Mouse (Mus musculus) hindbrain, embryonic 10.5 days (tissue): ENCODE data around the gene Hbp1. TPM values are rescaled to one million over a fixed set of nuclear protein-coding genes. Genes with fewer than 3 reads are reported as not detected.
A peak's percentile ranks its signal among the peaks of the same experiment; 100 is the strongest.

Source experiments
- DNase-seq: peaks from one replicate; pipeline ENCODE4 v3.0.0-alpha.2; 2017; ENCODE audit warnings: low spot score
- H3K27ac ChIP-seq: fragments of 300-500 bp; sonication (generic); 2 replicates; pipeline ENCODE4 v1.5.1; 2016; ENCODE audit warnings: mild to moderate bottlenecking, moderate library complexity
- H3K27me3 ChIP-seq: fragments of 300-500 bp; sonication (generic); 2 replicates; pipeline ENCODE4 v1.6.1; 2016; ENCODE audit warnings: mild to moderate bottlenecking; ENCODE audit not compliant: poor library complexity, insufficient read depth, severe bottlenecking
- H3K36me3 ChIP-seq: fragments of 300-500 bp; sonication (generic); 2 replicates; pipeline ENCODE4 v1.6.1; 2016; ENCODE audit warnings: mild to moderate bottlenecking, moderate library complexity
- H3K4me1 ChIP-seq: fragments of 300-500 bp; sonication (generic); replicated peaks from 2 replicates; pipeline ENCODE4 v1.6.1; 2016; ENCODE audit warnings: mild to moderate bottlenecking
- H3K4me3 ChIP-seq: fragments of 300-500 bp; sonication (generic); 2 replicates; pipeline ENCODE4 v1.5.1; 2016; ENCODE audit warnings: mild to moderate bottlenecking, moderate library complexity
- H3K9me3 ChIP-seq: fragments of 300-500 bp; sonication (generic); 2 replicates; pipeline ENCODE4 v1.6.1; 2016; ENCODE audit warnings: mild to moderate bottlenecking, moderate library complexity
- WGBS: fragments of 180-500 bp; shearing (Covaris S2); methylation state at CpG from one replicate; pipeline ENCODE4 v1.1.7; 2016; 5-methylcytosine and 5-hydroxymethylcytosine counted together
- polyA plus RNA-seq: library from polyadenylated mRNA; unstranded; fragments of >200 nt; fragmentation: Nextera tagmentation; extraction: Ambion mirVana; gene quantifications from 2 replicates; pipeline ENCODE4 v1.2.1, GENCODE M21; 2016

Hbp1 gene
- 77.9 and 81.3 TPM in 2 replicates for polyA plus RNA-seq

DNA sequence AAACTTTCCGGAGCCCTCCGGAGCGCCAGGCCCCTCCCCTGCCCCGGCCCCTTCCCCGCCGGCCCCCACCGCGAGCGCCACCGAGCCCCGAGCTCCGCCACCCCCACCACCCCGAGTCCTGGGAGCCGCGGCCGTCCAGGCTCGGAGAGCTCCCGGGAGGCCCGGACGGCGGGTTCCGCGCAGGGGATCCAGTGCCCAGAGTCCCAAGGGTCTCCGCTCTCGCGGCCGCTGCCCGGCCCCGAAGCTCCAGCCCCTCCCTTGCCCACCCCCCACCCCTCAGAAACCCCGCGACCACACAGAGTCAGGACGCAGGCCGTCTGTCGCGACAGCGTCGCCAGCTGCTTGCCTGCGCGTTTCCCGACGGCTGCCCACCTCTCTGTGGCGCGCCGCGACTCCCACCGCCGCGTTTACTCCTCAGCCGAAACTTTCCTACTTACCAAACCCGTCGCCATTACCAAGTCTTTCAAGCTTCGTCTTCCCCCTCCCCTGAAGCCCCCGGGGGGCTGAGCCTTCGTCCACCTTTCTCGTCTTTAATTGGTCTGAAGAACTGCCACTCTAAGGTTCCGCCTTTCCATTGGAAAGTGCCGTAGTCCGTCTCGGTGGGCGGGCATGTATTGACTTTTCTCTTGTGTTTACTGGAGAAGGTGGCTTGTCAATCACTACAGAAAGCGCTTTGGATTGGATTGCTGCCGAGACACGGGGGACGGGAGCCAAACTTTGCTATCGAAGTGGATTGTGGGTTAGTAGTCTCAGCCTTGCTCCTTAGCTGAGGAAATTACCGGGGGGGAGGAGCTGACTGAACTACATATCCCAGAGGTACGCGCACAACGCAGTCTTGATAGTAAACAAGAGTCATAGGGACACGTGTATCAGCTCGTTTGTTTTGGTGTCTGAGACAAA, at the start of gene Hbp1:
Hbp1 (minus strand) TSS at position 777 of the 900 bp plus-strand sequence.
- under 1% methylated on average over 70 of the region's 71 CpGs for WGBS
- peak within 1 kb of the TSS; percentile 100 for H3K27ac ChIP-seq
- no peaks in the 10 kb centered on the region for H3K9me3 ChIP-seq
- H3K4me1 ChIP-seq: peaks cover 10% of the 10 kb centered on the region; the same call in 1 of the 2 replicates
- peak within 1 kb of the TSS; percentile 93 for H3K4me3 ChIP-seq
- H3K27me3 ChIP-seq: no peaks in the 10 kb centered on the region
- no peaks in the 10 kb centered on the region for H3K36me3 ChIP-seq
- peak; percentile 97 for DNase-seq

- H3K36me3 ChIP-seq: no peaks in the 10 kb centered on the region
- 0 out of 2 replicates have a peak, but pooled peaks cover 5% of the 10 kb centered on the region for H3K4me1 ChIP-seq
- H3K27ac ChIP-seq: no peak overlapping the region
- H3K27me3 ChIP-seq: no peaks in the 10 kb centered on the region
- WGBS: 85% methylated on average over 5 of the region's 5 CpGs
- no peaks in the 10 kb centered on the region for H3K9me3 ChIP-seq
- H3K4me3 ChIP-seq: no peak overlapping the region
- no peak for DNase-seq
Measured at GRCm38 (mm10) chr12:31998706-31999105, 48.4 kb upstream of the Hbp1 start.

GRCm38 (mm10) chr12:31997328-31997878, 47.1 kb upstream of the Hbp1 start:
- Histone ChIP-seq H3K27ac (no peak overlapping the region), H3K36me3 (no peaks in the 10 kb centered on the region), H3K27me3 (no peaks in the 10 kb centered on the region), H3K4me1 (0 out of 2 replicates have a peak, but pooled peaks cover 5% of the 10 kb centered on the region), H3K4me3 (no peak overlapping the region), H3K9me3 (no peaks in the 10 kb centered on the region)
- DNase-seq: no peak
- 78% methylated on average over 3 of the region's 3 CpGs for WGBS

GRCm38 (mm10) chr12:31996877-31997276, 46.5 kb upstream of the Hbp1 start:
- no peaks in the 10 kb centered on the region for H3K9me3 ChIP-seq
- 78% methylated on average over 5 of the region's 5 CpGs for WGBS
- H3K4me3 ChIP-seq: no peak overlapping the region
- DNase-seq: no peak
- H3K4me1 ChIP-seq: 0 out of 2 replicates have a peak, but pooled peaks cover 5% of the 10 kb centered on the region
- no peak overlapping the region for H3K27ac ChIP-seq
- no peaks in the 10 kb centered on the region for H3K36me3 ChIP-seq
- no peaks in the 10 kb centered on the region for H3K27me3 ChIP-seq

- H3K4me1 ChIP-seq: no peaks in the 10 kb centered on the region
- no peak overlapping the region for H3K4me3 ChIP-seq
- DNase-seq: no peak
- H3K36me3 ChIP-seq: no peaks in the 10 kb centered on the region
- 92% methylated on average over 4 of the region's 4 CpGs for WGBS
- no peaks in the 10 kb centered on the region; the same call in 1 of the 2 replicates for H3K9me3 ChIP-seq
- H3K27me3 ChIP-seq: no peaks in the 10 kb centered on the region
- no peak overlapping the region for H3K27ac ChIP-seq
Measured at GRCm38 (mm10) chr12:31990575-31990974, 40.2 kb upstream of the Hbp1 start.

DNA sequence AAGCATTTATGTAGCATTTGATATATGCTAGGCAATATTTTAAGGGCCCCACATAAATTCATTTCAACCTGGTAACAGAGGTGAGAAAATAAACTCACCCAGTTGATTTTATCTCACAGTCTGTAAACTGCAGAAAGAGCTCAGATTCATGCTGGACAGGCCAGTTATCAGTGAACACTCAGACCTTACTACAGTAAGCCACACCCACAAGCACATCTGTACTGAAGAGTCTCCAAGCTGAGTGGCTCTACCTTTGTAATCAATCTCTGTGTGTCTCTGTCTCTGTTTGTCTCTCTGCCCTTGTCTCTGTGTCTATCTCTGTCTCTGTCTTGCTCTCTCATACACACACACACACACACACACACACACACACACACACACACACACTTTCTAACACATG, 39.4 kb upstream of the Hbp1 start:
- Histone ChIP-seq H3K4me1 (0 out of 2 replicates have a peak, but pooled peaks cover 2% of the 10 kb centered on the region), H3K36me3 (no peaks in the 10 kb centered on the region), H3K4me3 (no peak overlapping the region), H3K27me3 (no peaks in the 10 kb centered on the region), H3K27ac (no peak overlapping the region), H3K9me3 (no peaks in the 10 kb centered on the region; the same call in 1 of the 2 replicates)
- DNase-seq: no peak

DNA sequence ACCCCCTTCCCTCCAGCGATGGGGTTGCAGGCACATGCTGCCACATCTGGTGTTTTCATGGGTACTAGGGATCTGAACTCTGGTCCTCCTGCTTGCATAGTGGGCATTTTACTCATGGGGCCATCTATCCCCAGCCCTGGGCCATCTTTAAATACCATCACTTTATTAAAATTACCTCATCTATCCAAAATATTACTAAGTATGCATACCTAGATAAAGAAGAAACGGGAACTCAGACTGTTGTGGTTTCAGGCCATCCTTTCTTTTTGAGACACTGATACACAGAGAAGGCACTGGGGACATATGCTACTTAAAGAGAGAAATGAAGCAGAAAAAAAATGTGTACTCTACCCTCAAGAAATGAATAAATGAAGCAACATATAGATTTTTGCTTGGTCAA, 36.1 kb upstream of the Hbp1 start:
- Histone ChIP-seq H3K27me3 (no peaks in the 10 kb centered on the region), H3K4me1 (0 out of 2 replicates have a peak, but pooled peaks cover 4% of the 10 kb centered on the region), H3K27ac (no peak overlapping the region), H3K4me3 (no peak overlapping the region), H3K36me3 (0 out of 2 replicates have a peak, but pooled peaks cover 2% of the 10 kb centered on the region), H3K9me3 (no peaks in the 10 kb centered on the region; the same call in 1 of the 2 replicates)
- no peak for DNase-seq
- WGBS: 93% methylated on average over 2 of the region's 2 CpGs

- DNase-seq: no peak
- Histone ChIP-seq H3K4me3 (no peak overlapping the region), H3K27me3 (no peaks in the 10 kb centered on the region), H3K9me3 (no peaks in the 10 kb centered on the region; the same call in 1 of the 2 replicates), H3K4me1 (0 out of 2 replicates have a peak, but pooled peaks cover 4% of the 10 kb centered on the region), H3K36me3 (0 out of 2 replicates have a peak, but pooled peaks cover 2% of the 10 kb centered on the region), H3K27ac (no peak overlapping the region)
- WGBS: 95% methylated on average over 6 of the region's 6 CpGs
Measured at GRCm38 (mm10) chr12:31985738-31986137, 35.4 kb upstream of the Hbp1 start.

DNA sequence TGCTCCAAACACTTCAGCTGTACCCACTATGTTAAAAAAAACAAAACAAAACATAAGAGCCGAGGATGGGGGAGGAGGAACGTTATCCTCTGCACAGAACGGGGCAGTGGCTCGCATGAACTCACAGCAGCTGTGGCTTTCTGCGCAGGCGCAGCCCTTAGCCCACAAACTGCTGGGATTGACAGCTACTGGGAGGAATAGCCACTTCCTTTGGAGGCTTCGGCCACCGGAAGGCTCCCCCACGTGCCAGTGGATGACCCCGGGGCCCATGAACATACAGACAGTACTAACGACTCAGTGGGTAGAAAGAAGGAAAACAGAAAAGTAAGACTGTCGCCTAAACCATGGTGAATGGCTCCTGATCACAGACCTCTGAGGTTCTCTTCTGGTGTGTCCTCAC, 34.3 kb upstream of the Hbp1 start:
- Histone ChIP-seq H3K9me3 (no peaks in the 10 kb centered on the region; the same call in 1 of the 2 replicates), H3K4me3 (no peak overlapping the region), H3K27me3 (no peaks in the 10 kb centered on the region), H3K27ac (no peak overlapping the region), H3K36me3 (0 out of 2 replicates have a peak, but pooled peaks cover 2% of the 10 kb centered on the region), H3K4me1 (0 out of 2 replicates have a peak, but pooled peaks cover 4% of the 10 kb centered on the region)
- WGBS: 73% methylated on average over 12 of the region's 12 CpGs
- DNase-seq: no peak

DNA sequence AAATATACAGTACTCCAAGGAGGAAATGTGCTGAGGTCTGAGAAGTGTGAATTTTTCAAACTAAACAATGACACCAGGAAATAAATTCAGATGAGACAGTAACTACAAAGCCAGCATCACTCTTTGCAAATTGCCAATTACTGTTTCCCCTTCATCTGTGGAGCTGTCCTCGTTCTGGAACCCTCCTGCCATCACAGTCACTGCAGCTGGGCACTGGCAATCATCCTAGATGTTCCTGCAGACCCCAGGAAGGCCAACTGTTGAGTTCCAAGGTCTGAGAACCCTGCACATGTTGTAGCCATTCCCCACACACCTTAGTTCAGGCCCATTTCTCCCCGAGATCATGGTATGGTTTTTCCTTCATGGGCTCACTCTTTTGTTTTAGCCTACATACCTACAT, 33.9 kb upstream of the Hbp1 start:
- Histone ChIP-seq H3K4me3 (no peak overlapping the region), H3K9me3 (no peaks in the 10 kb centered on the region; the same call in 1 of the 2 replicates), H3K36me3 (0 out of 2 replicates have a peak, but pooled peaks cover 2% of the 10 kb centered on the region), H3K4me1 (0 out of 2 replicates have a peak, but pooled peaks cover 4% of the 10 kb centered on the region), H3K27ac (no peak overlapping the region), H3K27me3 (no peaks in the 10 kb centered on the region)
- 61% methylated on average over 2 of the region's 2 CpGs for WGBS
- DNase-seq: no peak

- H3K27ac ChIP-seq: no peak overlapping the region
- H3K27me3 ChIP-seq: no peaks in the 10 kb centered on the region
- DNase-seq: no peak
- 0 out of 2 replicates have a peak, but pooled peaks cover 2% of the 10 kb centered on the region for H3K36me3 ChIP-seq
- H3K9me3 ChIP-seq: no peaks in the 10 kb centered on the region; the same call in 1 of the 2 replicates
- no peak overlapping the region for H3K4me3 ChIP-seq
- 80% methylated on average over 6 of the region's 6 CpGs for WGBS
- H3K4me1 ChIP-seq: 0 out of 2 replicates have a peak, but pooled peaks cover 4% of the 10 kb centered on the region
Measured at GRCm38 (mm10) chr12:31983769-31984168, 33.4 kb upstream of the Hbp1 start.

DNA sequence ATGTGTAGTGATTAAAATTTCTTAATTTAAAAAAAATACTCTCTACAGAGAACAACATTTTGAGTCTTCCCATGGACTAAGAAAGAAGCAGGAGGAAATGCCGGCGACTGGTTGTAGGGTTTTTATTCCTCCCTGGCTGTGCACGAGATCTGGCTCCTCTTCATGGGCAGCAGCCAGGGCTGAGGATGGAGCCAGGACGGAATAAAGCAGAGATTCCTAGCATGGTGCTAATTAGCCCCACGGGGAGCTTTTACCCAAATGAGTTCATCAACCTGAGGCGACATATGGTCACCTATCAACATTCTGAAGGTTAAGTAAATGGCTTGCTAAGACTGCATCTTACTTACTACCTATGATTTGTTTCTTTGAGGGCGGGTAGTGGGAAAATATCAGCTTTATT, 32.9 kb upstream of the Hbp1 start:
- 69% methylated on average over 7 of the region's 7 CpGs for WGBS
- H3K27me3 ChIP-seq: no peaks in the 10 kb centered on the region
- H3K4me1 ChIP-seq: 0 out of 2 replicates have a peak, but pooled peaks cover 4% of the 10 kb centered on the region
- DNase-seq: no peak
- H3K27ac ChIP-seq: no peak overlapping the region
- no peaks in the 10 kb centered on the region; the same call in 1 of the 2 replicates for H3K9me3 ChIP-seq
- no peak overlapping the region for H3K4me3 ChIP-seq
- H3K36me3 ChIP-seq: 0 out of 2 replicates have a peak, but pooled peaks cover 2% of the 10 kb centered on the region
